Mouse (Mus musculus) hindlimb bud, embryonic 11.5 days (tissue): ENCODE measurements around the gene Gm30737.
"Not testable (repeated sequence)": the region's sequence is repeated elsewhere in the genome, so short reads cannot be mapped to it uniquely, and the experiment has no call there.

Source experiments
- DNase-seq: peaks from one replicate; pipeline ENCODE4 v3.0.0-alpha.2; 2012; ENCODE audit warnings: low read depth, low spot score; ENCODE audit errors: extremely low spot score

The Gm30737 gene

GRCm38 (mm10) chrY:14400410-14400809 is at the start of gene Gm30737:
Gene Gm30737 (plus strand): TSS chrY:14400710.
- DNase-seq: not testable (repeated sequence)
